Mouse (Mus musculus): ENCODE measurements around the gene Gm42791. TPM values are rescaled to one million over a fixed set of nuclear protein-coding genes. Genes with fewer than 3 reads are reported as not detected.

Gene Gm42791
- polyA plus RNA-seq, 1 experiment from 2014 or later, result not detected

GRCm38 (mm10) chr5:149005083-149005482 is 10.1 kb upstream of the Gm42791 start:
- no peak overlapping the region for H3K27ac ChIP-seq (ENCODE audit: low read depth, low read length)
- no peak overlapping the region for H3K4me2 ChIP-seq (ENCODE audit: low read length)
- no peak overlapping the region for H3K4me3 ChIP-seq (ENCODE audit: low read depth, low read length)
- 35% methylated on average over 9 of the region's 9 CpGs for WGBS
- H3K27me3 ChIP-seq (replicated peaks; ENCODE audit: control insufficient read depth, insufficient read depth, low read length), result no peaks in the 10 kb centered on the region
- no peak for ATAC-seq
- peaks cover 3% of the 10 kb centered on the region; the same call in 1 of the 2 replicates for H3K4me1 ChIP-seq (ENCODE audit: control insufficient read depth, insufficient read depth, low read length)
- H3K36me3 ChIP-seq (ENCODE audit: control insufficient read depth, insufficient read depth, low read length), result no peaks in the 10 kb centered on the region
- no peak overlapping the region for H3K9ac ChIP-seq (ENCODE audit: low read length)
- no peaks in the 10 kb centered on the region for H3K9me3 ChIP-seq (replicated peaks; ENCODE audit: control insufficient read depth, low read length)
- no peak for DNase-seq (ENCODE audit: low spot score)

DNA sequence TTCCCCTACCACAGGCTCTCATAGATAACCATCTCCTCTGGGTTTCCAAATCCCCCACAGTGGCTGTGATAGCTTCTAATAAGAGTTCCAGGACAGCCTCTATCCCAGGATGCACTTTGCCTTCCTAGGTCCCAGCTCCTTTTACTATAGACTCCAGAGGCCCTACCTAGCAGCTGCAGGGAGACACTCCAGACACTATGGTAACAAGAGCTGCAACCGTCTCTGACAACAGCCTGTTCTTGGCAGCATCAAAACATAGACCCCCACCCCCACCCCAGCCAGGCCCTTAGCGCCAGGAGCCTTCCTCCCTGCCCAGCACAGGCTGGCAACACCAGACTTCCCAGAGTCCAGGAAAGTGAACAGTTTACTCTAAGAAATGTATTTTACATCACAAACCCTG is 8.2 kb upstream of the Gm42791 start:
- Histone ChIP-seq H3K4me1 (ENCODE audit: control insufficient read depth, insufficient read depth, low read length) (peaks cover 3% of the 10 kb centered on the region; the same call in 1 of the 2 replicates), H3K27me3 (replicated peaks; ENCODE audit: control insufficient read depth, insufficient read depth, low read length) (no peaks in the 10 kb centered on the region), H3K4me3 (ENCODE audit: low read depth, low read length) (no peak overlapping the region), H3K9me3 (replicated peaks; ENCODE audit: control insufficient read depth, low read length) (no peaks in the 10 kb centered on the region), H3K27ac (ENCODE audit: low read depth, low read length) (no peak overlapping the region), H3K4me2 (ENCODE audit: low read length) (no peak overlapping the region), H3K9ac (ENCODE audit: low read length) (0 out of 2 replicates have a peak overlapping the region, but pooled peaks have one; percentile 13), H3K36me3 (ENCODE audit: control insufficient read depth, insufficient read depth, low read length) (no peaks in the 10 kb centered on the region)
- ATAC-seq (no peak), DNase-seq (ENCODE audit: low spot score) (no peak)
- 36% methylated on average over 2 of the region's 2 CpGs for WGBS

DNA sequence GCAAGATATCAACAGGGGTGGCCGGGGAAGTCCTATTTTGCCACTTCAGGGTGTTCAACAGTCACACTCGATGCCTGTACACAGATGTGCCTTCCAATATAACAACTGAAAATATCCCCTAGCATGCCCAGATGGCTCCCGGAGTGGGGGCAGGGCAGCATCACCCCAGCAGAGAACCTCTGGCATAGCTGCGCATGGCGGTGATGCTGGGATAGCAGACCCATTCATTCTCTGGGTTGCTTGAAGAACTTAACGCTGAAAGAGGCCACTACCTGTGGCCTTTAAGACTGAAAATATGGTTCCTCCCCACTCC is 7.8 kb upstream of the Gm42791 start:
- 86% methylated on average over 6 of the region's 6 CpGs for WGBS
- no peak for DNase-seq (ENCODE audit: low spot score)
- no peak for ATAC-seq

GRCm38 (mm10) chr5:149002034-149002802 is 7.3 kb upstream of the Gm42791 start:
- peaks cover 3% of the 10 kb centered on the region; the same call in 1 of the 2 replicates for H3K4me1 ChIP-seq (ENCODE audit: control insufficient read depth, insufficient read depth, low read length)
- H3K9ac ChIP-seq (ENCODE audit: low read length), result no peak overlapping the region
- H3K27ac ChIP-seq (ENCODE audit: low read depth, low read length), result no peak overlapping the region
- no peak for ATAC-seq
- no peak for DNase-seq (ENCODE audit: low spot score)
- no peaks in the 10 kb centered on the region for H3K9me3 ChIP-seq (replicated peaks; ENCODE audit: control insufficient read depth, low read length)
- no peak overlapping the region for H3K4me2 ChIP-seq (ENCODE audit: low read length)
- H3K36me3 ChIP-seq (ENCODE audit: control insufficient read depth, insufficient read depth, low read length), result no peaks in the 10 kb centered on the region
- no peaks in the 10 kb centered on the region for H3K27me3 ChIP-seq (replicated peaks; ENCODE audit: control insufficient read depth, insufficient read depth, low read length)
- 74% methylated on average over 20 of the region's 20 CpGs for WGBS
- no peak overlapping the region for H3K4me3 ChIP-seq (ENCODE audit: low read depth, low read length)

More for the DNA sequence above, 7.8 kb upstream of the Gm42791 start:
- Histone ChIP-seq H3K36me3 (ENCODE audit: control insufficient read depth, insufficient read depth, low read length) (no peaks in the 10 kb centered on the region), H3K27ac (ENCODE audit: low read depth, low read length) (no peak overlapping the region), H3K4me2 (ENCODE audit: low read length) (no peak overlapping the region), H3K9ac (ENCODE audit: low read length) (0 out of 2 replicates have a peak overlapping the region, but pooled peaks have one; percentile 13), H3K4me3 (ENCODE audit: low read depth, low read length) (no peak overlapping the region), H3K9me3 (replicated peaks; ENCODE audit: control insufficient read depth, low read length) (no peaks in the 10 kb centered on the region), H3K4me1 (ENCODE audit: control insufficient read depth, insufficient read depth, low read length) (peaks cover 3% of the 10 kb centered on the region; the same call in 1 of the 2 replicates), H3K27me3 (replicated peaks; ENCODE audit: control insufficient read depth, insufficient read depth, low read length) (no peaks in the 10 kb centered on the region)

DNA sequence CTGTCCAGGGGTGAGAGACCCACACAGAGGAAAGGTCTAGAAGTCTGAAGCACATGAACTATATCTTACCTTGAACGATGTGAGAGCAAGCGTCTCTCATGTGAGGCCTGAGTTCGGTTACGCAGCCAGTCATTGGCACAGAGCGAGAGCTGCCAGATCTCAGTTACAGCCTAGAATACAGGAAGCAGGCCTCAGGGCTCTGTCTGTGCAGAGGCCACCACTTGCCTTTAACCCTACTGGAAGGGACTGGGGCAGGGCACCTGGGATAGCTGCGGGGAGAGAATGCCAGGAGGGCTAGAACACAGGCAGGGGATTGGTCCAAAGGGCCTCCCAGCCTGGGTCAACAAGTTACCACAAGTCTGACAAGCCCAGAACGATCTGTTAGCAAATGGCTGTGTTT is 4.9 kb upstream of the Gm42791 start:
- no peak for ATAC-seq

GRCm38 (mm10) chr5:148998512-148998911 is 3.6 kb upstream of the Gm42791 start:
- DNase-seq (ENCODE audit: low spot score), result no peak
- Histone ChIP-seq H3K9me3 (replicated peaks; ENCODE audit: control insufficient read depth, low read length) (no peaks in the 10 kb centered on the region), H3K36me3 (ENCODE audit: control insufficient read depth, insufficient read depth, low read length) (no peaks in the 10 kb centered on the region), H3K4me1 (ENCODE audit: control insufficient read depth, insufficient read depth, low read length) (peaks cover 14% of the 10 kb centered on the region), H3K4me2 (ENCODE audit: low read length) (no peak overlapping the region), H3K9ac (ENCODE audit: low read length) (no peak overlapping the region), H3K4me3 (ENCODE audit: low read depth, low read length) (no peak overlapping the region), H3K27ac (ENCODE audit: low read depth, low read length) (no peak overlapping the region), H3K27me3 (replicated peaks; ENCODE audit: control insufficient read depth, insufficient read depth, low read length) (no peaks in the 10 kb centered on the region)
- WGBS, result 87% methylated on average over 14 of the region's 14 CpGs
- no peak for ATAC-seq

More for the DNA sequence above, 4.9 kb upstream of the Gm42791 start:
- Histone ChIP-seq H3K27me3 (replicated peaks; ENCODE audit: control insufficient read depth, insufficient read depth, low read length) (no peaks in the 10 kb centered on the region), H3K4me3 (ENCODE audit: low read depth, low read length) (no peak overlapping the region), H3K4me1 (ENCODE audit: control insufficient read depth, insufficient read depth, low read length) (peaks cover 6% of the 10 kb centered on the region), H3K4me2 (ENCODE audit: low read length) (no peak overlapping the region), H3K36me3 (ENCODE audit: control insufficient read depth, insufficient read depth, low read length) (no peaks in the 10 kb centered on the region), H3K27ac (ENCODE audit: low read depth, low read length) (no peak overlapping the region), H3K9me3 (replicated peaks; ENCODE audit: control insufficient read depth, low read length) (no peaks in the 10 kb centered on the region), H3K9ac (ENCODE audit: low read length) (no peak overlapping the region)
- DNase-seq (ENCODE audit: low spot score), result no peak
- WGBS, result 93% methylated on average over 7 of the region's 7 CpGs

DNA sequence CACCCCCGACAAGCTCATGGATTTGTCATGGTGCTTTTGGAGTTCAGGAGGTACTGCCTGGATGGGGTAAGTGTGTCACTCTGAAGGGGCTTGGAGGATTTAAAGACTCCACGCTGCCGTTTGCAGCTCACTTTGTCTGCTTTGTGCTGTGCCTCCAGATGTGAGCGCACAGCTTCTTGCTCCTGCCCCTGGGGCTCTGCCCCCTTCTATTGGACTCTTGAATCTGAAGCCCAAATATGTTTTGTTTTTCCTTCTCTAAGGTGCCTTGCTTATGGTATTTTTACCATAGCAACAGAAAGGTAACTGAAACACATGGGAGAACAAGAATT is 1.7 kb upstream of the Gm42791 start:
- DNase-seq (ENCODE audit: low spot score) (no peak), ATAC-seq (no peak)
- WGBS, result 66% methylated on average over 4 of the region's 4 CpGs
- no peak overlapping the region for H3K4me3 ChIP-seq (ENCODE audit: low read depth, low read length)
- no peaks in the 10 kb centered on the region for H3K9me3 ChIP-seq (replicated peaks; ENCODE audit: control insufficient read depth, low read length)
- H3K9ac ChIP-seq (ENCODE audit: low read length), result no peak overlapping the region
- no peak overlapping the region for H3K27ac ChIP-seq (ENCODE audit: low read depth, low read length)
- no peaks in the 10 kb centered on the region for H3K27me3 ChIP-seq (replicated peaks; ENCODE audit: control insufficient read depth, insufficient read depth, low read length)
- H3K36me3 ChIP-seq (ENCODE audit: control insufficient read depth, insufficient read depth, low read length), result no peaks in the 10 kb centered on the region
- H3K4me1 ChIP-seq (ENCODE audit: control insufficient read depth, insufficient read depth, low read length), result peaks cover 14% of the 10 kb centered on the region
- no peak overlapping the region for H3K4me2 ChIP-seq (ENCODE audit: low read length)

GRCm38 (mm10) chr5:148995962-148996708 is 1.2 kb upstream of the Gm42791 start:
- peak overlapping the region; percentile 13; the same call in 1 of the 2 replicates for H3K9ac ChIP-seq (ENCODE audit: low read length)

DNA sequence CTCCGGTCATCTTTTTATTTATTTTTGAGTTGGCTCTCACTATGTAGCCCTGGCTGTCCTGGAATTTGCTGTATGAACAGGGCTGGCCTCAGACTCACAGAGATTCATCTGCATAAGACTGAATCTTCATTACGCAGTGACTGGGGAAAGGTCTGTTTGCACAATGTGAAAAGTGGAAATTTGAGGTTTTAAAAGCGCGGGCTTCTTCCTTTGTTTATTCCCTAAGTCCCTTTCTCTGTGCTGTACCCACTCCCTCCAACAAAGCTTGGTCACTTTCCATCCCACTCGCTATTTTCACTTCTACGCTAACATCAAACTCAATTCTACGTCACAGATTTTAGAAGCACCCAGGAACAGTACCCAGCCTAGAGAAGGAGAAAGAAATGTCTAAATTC is 639 bp downstream of the Gm42791 start:
- H3K9me3 ChIP-seq (replicated peaks; ENCODE audit: control insufficient read depth, low read length), result no peaks in the 10 kb centered on the region; the same call in 1 of the 2 replicates
- H3K36me3 ChIP-seq (ENCODE audit: control insufficient read depth, insufficient read depth, low read length), result no peaks in the 10 kb centered on the region
- H3K27ac ChIP-seq (ENCODE audit: low read depth, low read length), result peak overlapping the region; percentile 93
- no peaks in the 10 kb centered on the region for H3K27me3 ChIP-seq (replicated peaks; ENCODE audit: control insufficient read depth, insufficient read depth, low read length)
- H3K4me2 ChIP-seq (ENCODE audit: low read length), result peak overlapping the region; percentile 70
- peak overlapping the region; percentile 46 for H3K4me3 ChIP-seq (ENCODE audit: low read depth, low read length)
- H3K9ac ChIP-seq (ENCODE audit: low read length), result peak overlapping the region; percentile 75
- DNase-seq (ENCODE audit: low spot score) (no peak), ATAC-seq (no peak)
- peaks cover 14% of the 10 kb centered on the region for H3K4me1 ChIP-seq (ENCODE audit: control insufficient read depth, insufficient read depth, low read length)
- WGBS, result 54% methylated on average over 7 of the region's 7 CpGs

More at GRCm38 (mm10) chr5:148995962-148996708, 1.2 kb upstream of the Gm42791 start:
- Histone ChIP-seq H3K4me2 (ENCODE audit: low read length) (no peak overlapping the region), H3K4me1 (ENCODE audit: control insufficient read depth, insufficient read depth, low read length) (peaks cover 14% of the 10 kb centered on the region), H3K27me3 (replicated peaks; ENCODE audit: control insufficient read depth, insufficient read depth, low read length) (no peaks in the 10 kb centered on the region), H3K9me3 (replicated peaks; ENCODE audit: control insufficient read depth, low read length) (no peaks in the 10 kb centered on the region), H3K27ac (ENCODE audit: low read depth, low read length) (no peak overlapping the region), H3K36me3 (ENCODE audit: control insufficient read depth, insufficient read depth, low read length) (no peaks in the 10 kb centered on the region), H3K4me3 (ENCODE audit: low read depth, low read length) (no peak overlapping the region)
- no peak for ATAC-seq
- WGBS, result 56% methylated on average over 9 of the region's 9 CpGs
- no peak for DNase-seq (ENCODE audit: low spot score)

All from forebrain, embryonic 14.5 days (tissue).